Mouse (Mus musculus): Measurements from ENCODE around the gene Ilf3. TPM values are rescaled to one million over a fixed set of nuclear protein-coding genes. Genes with fewer than 3 reads are reported as not detected.

The Ilf3 gene
- polyA plus RNA-seq, 1 experiment: 133 TPM

DNA sequence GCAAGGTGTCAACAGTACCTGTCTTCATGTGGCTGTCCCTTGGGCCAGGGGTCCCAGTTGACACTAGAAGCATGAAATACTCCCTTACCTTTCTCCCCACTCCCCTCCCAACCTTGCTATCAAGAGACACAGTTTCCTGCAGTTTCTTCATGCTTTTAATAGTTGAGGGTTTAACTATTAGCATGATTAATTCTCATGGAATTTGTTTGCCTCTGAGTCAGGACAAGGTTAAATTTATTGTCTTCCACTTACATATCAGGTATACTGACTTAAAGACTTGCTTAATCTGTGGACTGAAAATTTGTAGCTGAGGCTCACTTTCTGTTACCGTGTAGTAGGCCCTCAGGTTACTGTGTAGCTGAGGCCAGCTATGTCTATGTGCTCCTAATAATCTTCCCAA is 34.1 kb upstream of the Ilf3 start:
- no peak for TF ChIP-seq GATA1 (IDR thresholded peaks at IDR 0.05; ENCODE audit: low read length)

DNA sequence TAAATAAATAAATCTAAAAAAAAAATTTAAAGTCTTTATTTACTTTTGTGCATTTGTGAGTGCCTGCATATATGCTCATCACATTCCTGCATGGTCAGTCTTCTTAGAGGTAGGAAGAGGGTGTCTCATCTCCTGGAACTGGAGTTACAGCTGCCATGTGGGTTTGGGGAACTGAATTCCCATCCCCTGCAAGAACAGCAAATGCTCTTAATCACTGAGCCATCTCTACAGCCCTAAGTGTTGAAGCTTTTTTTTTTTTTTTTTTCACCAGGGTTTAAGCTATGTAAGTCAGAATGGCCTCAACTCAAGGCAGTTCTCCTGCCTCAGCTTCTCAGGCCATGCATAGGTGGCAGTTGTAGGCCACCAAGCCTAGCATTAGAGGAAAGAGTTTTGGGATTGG is 32.9 kb upstream of the Ilf3 start:
- TF ChIP-seq GATA1 (IDR thresholded peaks at IDR 0.05; ENCODE audit: low read length): no peak

DNA sequence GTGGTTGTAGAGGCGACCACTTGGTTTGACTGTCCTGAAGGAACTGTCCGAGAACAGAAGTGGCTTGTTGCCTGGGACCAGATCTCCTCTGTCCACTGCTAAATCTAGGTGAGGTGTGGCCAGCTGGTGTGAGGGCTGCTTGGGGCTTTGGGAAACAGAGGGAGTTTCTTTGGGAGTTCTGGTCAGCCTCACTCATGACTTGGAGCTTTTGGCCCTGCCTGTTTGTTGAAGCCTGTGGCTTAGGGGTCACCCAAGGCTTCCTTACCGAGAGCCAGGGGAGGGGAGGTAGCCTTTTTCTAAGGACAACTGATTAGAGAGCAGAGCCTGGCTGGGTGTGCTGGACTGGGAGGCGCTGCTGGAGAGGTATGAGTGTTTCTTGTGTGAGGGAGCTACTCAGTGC is 32.3 kb upstream of the Ilf3 start:
- no peak for TF ChIP-seq GATA1 (IDR thresholded peaks at IDR 0.05; ENCODE audit: low read length)

DNA sequence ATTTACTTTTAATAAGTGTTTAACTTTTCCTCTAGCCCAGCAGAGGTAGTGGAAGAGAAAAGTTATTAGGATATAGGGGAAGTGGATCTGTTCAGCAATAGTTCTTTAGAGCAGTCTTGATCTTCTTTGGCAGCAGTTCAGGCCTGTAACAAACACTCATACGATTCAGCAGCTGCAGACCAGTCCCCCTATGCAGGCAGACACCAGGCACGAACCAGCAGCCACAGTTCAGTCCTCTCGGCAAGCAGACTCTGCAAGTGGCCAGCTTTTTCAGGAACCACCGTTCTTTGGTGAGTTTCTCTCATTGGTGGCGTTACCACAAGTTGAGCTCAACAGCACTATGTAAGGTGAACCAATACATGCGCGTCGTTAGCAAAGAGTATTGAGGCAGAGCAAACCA is 31.2 kb upstream of the Ilf3 start:
- TF ChIP-seq GATA1 (IDR thresholded peaks at IDR 0.05; ENCODE audit: low read length): no peak

DNA sequence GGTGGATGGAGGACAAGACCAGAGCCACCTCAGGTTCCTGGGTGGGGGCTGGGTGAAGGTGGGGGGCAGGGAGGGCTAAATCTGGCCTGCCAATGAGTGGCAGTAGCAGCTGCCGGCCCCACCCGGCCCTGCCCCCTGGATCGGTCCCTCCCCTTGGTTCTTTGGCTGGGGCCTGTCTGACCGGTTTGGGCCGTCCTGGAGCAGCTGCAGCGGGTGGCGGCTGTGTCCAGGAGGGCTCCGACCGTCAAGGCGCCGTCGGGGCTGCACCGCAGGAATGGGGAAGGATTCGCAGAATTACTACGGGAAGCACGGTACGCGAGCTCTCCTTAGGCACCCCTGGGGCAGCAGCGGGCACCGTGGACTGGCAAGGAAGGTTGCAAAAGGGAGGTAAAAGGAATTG is 30.0 kb upstream of the Ilf3 start:
- TF ChIP-seq GATA1 (IDR thresholded peaks at IDR 0.05; ENCODE audit: low read length): no peak

DNA sequence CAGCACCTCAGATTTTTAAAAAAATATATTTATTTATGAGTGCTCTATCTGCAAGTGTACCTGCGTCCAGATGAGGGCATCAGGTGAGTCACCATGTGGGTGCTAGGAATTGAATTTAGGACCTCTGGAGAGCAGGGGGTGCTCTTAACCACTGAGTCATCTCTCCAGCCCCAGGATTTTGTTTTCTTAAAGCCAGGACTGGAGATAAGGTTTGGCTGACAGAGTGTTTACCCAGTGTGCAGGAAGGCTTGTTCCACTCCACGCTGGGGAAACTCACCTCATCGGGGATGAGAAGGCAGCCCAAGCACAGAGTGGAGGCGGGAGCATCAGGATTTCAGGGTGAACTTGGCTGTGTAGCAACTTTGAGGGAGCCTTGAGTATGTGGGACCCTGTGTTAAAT is 27.3 kb upstream of the Ilf3 start:
- TF ChIP-seq GATA1 (IDR thresholded peaks at IDR 0.05; ENCODE audit: low read length): no peak

DNA sequence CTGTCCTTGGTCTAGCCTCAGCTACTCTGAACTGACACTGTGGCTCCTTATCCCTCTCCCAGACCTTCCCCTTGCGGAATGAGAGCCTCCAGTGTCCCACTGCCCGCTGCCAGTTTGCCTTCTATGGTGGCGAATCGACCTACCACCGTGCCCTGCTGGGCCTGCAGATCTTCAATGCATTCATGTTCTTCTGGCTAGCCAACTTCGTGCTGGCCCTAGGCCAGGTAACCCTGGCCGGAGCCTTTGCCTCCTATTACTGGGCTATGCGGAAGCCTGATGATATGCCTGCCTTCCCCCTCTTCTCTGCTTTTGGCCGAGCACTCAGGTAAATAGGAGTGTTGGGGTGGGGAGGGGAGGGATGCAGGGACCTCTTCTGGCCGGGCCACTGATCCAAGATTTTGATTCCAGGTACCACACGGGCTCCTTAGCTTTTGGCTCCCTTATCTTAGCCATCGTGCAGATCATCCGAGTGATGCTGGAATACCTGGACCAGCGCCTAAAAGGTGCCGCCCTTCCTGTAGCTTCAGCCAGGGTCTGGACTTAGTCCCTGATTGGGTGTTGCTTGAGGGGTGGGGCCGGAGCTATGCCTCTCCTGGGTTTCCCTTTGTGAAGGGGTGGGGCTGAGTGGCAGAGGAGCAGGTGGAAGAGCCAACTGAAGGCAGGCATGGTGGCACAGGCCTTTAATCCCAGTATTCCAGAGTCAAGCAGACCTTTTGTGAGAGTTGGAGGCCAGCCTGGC is 20.9 kb upstream of the Ilf3 start:
- TF ChIP-seq GATA1 (IDR thresholded peaks at IDR 0.05; ENCODE audit: low read length): no peak

DNA sequence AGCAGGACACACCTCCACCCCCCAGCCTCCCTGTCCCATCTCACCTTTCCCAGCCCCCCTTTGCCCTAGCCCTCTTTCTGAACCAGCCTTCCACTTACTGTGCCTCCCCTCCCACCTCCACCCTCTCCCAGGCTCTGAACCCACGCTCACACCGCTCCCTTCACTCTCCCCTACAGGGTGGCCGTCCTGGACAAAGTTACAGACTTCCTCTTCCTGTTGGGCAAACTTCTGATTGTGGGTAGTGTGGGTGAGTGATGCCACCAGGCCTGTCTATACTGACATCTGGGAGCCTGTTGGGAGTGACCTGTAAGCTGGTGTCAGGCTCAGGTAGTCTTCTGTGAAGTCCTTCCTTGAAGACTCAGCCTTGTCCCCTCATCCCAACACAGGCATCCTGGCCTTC is 19.5 kb upstream of the Ilf3 start:
- TF ChIP-seq GATA1 (IDR thresholded peaks at IDR 0.05; ENCODE audit: low read length): no peak

DNA sequence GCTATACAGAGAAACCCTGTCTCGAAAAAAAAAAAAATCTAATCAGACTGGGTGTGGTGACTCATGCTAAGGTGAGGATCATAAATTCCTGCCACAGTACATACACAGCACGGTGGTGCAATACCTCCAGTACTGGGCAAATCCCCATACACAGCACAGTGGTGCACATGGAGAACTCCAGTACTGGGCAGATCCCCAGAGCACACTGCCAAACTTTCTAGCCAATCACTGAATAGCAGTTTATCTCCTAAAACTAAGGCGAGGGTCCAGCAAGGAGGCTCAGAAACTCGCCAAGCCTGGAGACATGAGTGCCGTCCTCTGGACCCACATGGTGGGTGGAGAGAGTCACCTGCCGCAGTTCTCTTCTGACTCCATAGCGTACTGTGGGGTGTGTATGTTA is 16.5 kb upstream of the Ilf3 start:
- no peak for TF ChIP-seq GATA1 (IDR thresholded peaks at IDR 0.05; ENCODE audit: low read length)

DNA sequence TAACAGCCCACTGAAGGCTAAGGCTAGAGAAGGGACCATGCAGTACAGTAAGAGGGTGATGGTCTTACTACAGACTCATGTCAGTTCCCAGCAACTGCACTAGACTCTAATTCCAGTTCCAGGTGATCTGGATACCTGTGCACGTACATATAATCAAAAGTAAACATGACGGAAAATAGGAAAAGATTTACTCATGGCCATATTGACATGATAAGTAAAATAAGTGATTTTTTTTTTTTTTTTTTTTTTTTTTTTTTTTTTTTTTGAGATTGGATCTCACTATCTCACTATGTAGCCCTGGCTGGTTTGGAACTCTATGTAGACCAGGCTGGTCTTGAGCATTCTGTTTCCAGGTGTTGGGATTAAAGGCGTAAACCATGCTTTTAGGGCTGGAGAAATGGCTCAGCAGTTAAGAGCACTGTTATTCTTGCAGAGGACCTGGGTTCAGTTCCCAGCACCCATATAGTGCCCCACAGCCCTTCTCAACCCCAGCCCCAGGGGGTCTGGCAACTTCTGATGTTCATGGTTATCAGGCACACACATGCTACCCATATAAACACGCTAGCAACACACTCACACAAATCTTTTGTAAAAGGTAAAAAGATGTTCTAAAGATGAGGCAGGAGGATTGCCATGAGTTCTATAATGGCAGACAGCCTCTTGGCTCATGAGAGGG is 15.8 kb upstream of the Ilf3 start:
- no peak for TF ChIP-seq GATA1 (IDR thresholded peaks at IDR 0.05; ENCODE audit: low read length)

DNA sequence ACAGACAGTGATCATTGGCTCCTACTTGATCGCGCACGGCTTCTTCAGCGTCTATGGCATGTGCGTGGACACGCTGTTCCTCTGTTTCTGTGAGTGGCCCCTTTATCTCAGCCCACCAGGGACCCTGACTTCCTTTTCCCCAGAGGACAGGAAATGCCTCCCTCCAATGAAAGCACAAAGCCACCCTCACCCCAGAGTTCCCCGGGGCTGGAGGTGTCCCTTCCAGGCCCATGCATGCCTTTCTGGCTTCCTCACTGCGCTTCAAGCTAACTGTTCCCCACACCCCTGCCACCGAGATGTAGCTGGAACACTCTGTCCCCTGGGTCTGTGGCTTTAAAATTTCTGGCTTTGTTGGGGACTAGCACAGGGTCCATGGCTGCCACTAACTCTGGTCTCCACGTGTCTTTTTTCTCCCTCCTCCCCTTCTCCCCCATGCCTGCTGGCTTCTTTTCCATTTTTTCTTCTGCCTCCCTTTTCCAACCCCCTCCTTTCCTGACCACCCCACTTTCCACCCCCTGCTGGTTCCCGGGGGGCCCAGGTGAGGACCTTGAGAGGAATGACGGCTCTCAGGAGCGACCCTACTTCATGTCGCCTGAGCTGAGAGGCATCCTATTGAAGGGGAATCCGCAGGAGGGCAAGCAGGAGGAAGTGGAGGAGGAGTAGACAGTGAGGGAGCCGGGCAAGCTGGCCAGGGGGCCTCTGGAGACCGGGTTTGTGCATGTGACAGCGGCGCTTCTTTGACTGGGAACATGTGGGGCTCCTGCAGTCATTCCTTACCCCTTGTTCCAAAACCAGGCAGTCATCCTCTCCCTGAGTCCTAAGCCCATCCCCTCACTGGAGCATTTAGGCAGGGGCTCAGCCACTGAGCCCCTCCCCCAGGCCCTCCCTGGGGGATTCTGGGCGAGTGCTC is 15.0 kb upstream of the Ilf3 start:
- TF ChIP-seq GATA1 (IDR thresholded peaks at IDR 0.05; ENCODE audit: low read length): no peak

DNA sequence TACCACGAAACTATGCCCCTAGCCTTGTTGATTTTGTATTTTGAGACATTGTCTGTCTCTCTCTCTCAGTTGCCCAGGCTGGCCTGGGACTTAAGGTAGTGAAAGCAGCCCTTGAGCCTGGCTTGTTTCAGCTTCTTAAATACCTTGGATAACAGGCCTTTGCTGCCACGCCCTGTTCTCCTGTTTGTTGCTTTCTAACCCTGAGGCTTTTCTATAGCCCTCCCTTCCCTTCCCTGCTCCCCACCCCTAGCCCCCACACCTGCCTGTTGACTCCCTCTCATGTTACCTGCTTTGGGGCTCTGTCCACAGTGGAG is 14.3 kb upstream of the Ilf3 start:
- no peak for TF ChIP-seq GATA1 (IDR thresholded peaks at IDR 0.05; ENCODE audit: low read length)

DNA sequence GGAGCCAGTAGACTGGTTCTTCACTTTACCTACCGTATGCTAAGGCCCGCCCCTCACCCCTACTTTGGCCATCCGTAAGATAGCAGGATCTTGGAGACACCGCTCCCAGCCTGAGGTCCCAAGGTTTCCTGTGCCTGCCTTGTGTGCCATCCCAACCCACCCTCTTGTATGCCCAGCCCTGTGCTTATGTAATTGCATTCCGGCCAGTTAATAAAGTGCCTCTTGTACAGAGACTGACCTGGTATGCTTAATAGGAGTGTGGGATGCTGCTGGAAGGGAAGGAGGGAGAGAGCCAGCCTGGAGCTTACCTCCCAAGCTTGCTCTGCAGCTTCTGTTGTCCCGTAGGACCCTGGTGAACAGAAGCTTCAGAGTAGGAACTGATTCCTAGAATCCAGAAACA is 12.9 kb upstream of the Ilf3 start:
- TF ChIP-seq GATA1 (IDR thresholded peaks at IDR 0.05; ENCODE audit: low read length): no peak

DNA sequence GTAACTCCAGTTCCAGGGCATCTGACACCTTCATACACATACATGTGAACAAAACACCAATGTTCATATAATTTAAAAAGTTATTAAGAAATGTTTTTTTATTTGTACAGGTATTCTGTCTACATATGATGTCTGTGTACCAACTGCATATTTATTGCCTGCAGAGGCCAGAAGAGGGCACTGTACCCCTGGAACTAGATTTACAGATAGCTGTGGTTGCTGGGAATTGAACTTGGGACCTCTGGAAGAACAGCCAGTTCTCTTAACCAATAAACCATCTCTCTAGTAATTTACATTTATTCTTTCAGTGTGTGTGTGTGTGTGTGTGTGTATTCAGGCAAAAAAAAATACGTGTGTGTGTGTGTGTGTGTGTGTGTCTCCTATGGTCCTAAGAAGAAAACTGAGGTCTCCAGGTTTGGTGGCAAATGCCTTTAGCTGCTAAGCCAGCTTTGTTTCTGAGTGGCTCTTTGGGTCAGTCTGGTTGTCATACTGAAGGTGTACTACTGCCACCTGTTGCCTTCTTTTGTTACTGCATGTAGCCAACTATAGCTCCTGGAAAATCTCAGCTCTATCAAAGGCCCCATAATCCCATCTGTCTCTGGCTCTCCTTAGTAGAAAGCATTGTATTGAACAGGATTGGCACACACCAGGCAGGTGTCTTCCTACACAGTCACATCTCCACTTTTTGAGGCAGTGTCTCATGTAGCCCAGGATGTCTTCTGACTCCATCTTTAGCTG is 10.5 kb upstream of the Ilf3 start:
- no peak for TF ChIP-seq GATA1 (IDR thresholded peaks at IDR 0.05; ENCODE audit: low read length)

DNA sequence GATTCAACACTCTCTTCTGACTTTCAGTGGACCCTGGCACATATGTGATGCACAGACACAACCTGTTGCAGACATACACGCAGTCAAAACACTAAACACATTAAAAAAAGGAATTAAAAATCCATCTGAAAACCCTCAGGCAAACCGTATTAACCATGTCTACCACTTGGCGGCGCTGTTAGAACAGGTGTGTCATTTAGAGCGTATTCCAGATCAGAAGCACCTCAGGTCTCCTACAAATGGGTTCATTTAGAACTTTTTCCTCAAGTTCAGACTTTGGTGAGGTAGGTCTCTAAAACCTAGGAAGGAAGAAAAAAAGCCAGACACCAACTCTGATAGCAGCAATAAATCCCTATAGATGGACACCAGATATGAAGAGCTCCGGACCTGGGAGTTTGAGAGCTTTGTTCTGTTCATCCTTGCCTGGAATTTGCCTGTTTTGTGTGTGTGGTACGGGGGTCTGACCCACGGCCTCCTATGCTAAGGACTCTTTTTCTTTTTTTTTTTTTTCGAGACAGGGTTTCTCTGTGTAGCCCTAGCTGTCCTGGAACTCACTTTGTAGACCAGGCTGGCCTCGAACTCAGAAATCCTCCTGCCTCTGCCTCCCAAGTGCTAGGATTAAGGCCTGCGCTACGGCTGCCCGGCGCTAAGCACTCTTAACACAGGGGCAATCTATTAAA is 990 bp upstream of the Ilf3 start:
- TF ChIP-seq GATA1 (IDR thresholded peaks at IDR 0.05; ENCODE audit: low read length): no peak
